Mouse (Mus musculus) stomach, embryonic 16.5 days (tissue): Measurements from ENCODE around the gene Zfp36l3. TPM values are rescaled to one million over a fixed set of nuclear protein-coding genes. Genes with fewer than 3 reads are reported as not detected.
"Not testable (repeated sequence)": the region's sequence is repeated elsewhere in the genome, so short reads cannot be mapped to it uniquely, and the experiment has no call there.

Source experiments
- ATAC-seq: fragments of 200-750 bp; cut with Nextera tagmentation; 2 replicates; pipeline ENCODE4 v1.8.0; 2017; ENCODE audit warnings: moderate number of reproducible peaks, moderate TSS enrichment; ENCODE audit not compliant: insufficient read depth, low FRiP score
- H3K27ac ChIP-seq: fragments of 300-500 bp; sonication (generic); 2 replicates; pipeline ENCODE4 v1.5.1; 2014; ENCODE audit warnings: low read length
- H3K27me3 ChIP-seq: fragments of 300-500 bp; sonication (generic); 2 replicates; pipeline ENCODE4 v1.6.1; 2014; ENCODE audit warnings: low read length, control low read depth, mixed read lengths; ENCODE audit not compliant: control insufficient read depth, insufficient read depth
- H3K36me3 ChIP-seq: fragments of 300-500 bp; sonication (generic); 2 replicates; pipeline ENCODE4 v1.6.1; 2014; ENCODE audit warnings: low read length; ENCODE audit not compliant: control insufficient read depth, insufficient read depth
- H3K4me1 ChIP-seq: fragments of 300-500 bp; sonication (generic); 2 replicates; pipeline ENCODE4 v1.6.1; 2014; ENCODE audit warnings: low read length, control low read depth, mixed read lengths; ENCODE audit not compliant: control insufficient read depth, insufficient read depth
- H3K4me2 ChIP-seq: fragments of 300-500 bp; sonication (generic); 2 replicates; pipeline ENCODE4 v1.6.1; 2014; ENCODE audit warnings: low read depth, low read length, mixed read lengths
- H3K4me3 ChIP-seq: fragments of 300-500 bp; sonication (generic); replicated peaks from 2 replicates; pipeline ENCODE4 v1.5.1; 2014; ENCODE audit warnings: mild to moderate bottlenecking, low read length
- H3K9ac ChIP-seq: fragments of 300-500 bp; sonication (generic); 2 replicates; pipeline ENCODE4 v1.6.1; 2014; ENCODE audit warnings: low read length
- H3K9me3 ChIP-seq: fragments of 300-500 bp; sonication (generic); replicated peaks from 2 replicates; pipeline ENCODE4 v1.6.1; 2016; ENCODE audit warnings: low read length, control low read depth; ENCODE audit not compliant: control insufficient read depth
- WGBS: fragments of 180-500 bp; shearing (Covaris S2); extraction: QIAGEN DNeasy Blood & Tissue Kit; methylation state at CpG from one replicate; pipeline ENCODE4 v1.1.7; 2014; 5-methylcytosine and 5-hydroxymethylcytosine counted together
- polyA plus RNA-seq: library from polyadenylated mRNA; unstranded; fragments of >200 nt; fragmentation: Nextera tagmentation; extraction: Ambion mirVana; gene quantifications from 2 replicates; pipeline ENCODE4 v1.2.1, GENCODE M21; 2015

Zfp36l3 gene
- not detected in 2 replicates for polyA plus RNA-seq

DNA sequence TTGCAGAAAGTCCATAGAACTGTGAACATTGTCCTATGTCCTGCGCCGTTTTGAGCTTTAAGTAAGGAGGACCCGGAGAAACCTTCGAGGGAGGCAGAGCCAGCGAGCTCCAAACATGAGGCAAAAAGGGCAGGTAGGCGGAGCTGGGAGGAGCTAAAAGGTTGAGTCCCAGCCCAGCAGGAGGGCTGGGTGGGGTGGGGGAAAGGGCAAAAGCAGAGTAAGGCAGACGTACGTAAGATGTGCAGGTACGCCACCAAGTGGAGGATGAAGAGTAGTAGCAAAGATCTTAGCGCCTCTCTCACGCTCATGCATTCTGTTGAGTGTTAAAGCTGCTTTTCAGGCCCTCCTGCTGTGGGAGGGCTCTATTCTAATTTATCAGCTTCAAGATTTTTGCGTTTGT is at the start of gene Zfp36l3:
Gene Zfp36l3, minus strand, starts transcription at position 119 of the 400 bp plus-strand sequence.
- Histone ChIP-seq H3K27ac (no peak within 1 kb of the TSS), H3K9me3 (no peaks in the 10 kb centered on the region), H3K4me1 (no peaks in the 10 kb centered on the region), H3K4me2 (no peak within 1 kb of the TSS), H3K4me3 (no peak within 1 kb of the TSS), H3K27me3 (no peaks in the 10 kb centered on the region), H3K9ac (no peak within 1 kb of the TSS), H3K36me3 (no peaks in the 10 kb centered on the region)
- 87% methylated on average over 12 of the region's 12 CpGs for WGBS
- ATAC-seq, result no peak

DNA sequence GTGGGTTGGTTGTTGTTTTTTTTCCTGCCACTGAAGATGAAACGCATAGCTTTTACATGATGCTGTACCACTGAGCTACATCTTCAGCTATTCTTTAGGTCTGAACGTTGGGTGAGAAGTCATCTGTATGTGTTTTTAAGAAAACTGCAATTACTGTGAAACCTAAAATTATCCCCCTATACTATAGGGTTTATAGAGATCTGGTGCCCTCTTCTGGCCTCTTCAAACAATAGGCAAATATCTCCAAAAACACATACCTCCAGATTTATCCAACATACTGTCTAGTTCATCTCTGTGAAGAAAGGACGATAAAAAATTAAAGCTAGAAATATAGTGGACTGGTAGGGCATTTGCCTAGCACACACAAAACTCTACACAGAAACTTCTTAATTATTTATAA is 22.9 kb upstream of the Zfp36l3 start:
- no peak for ATAC-seq

GRCm38 (mm10) chrX:53797519-53797918 is 21.3 kb upstream of the Zfp36l3 start, which contains the start of gene Xlr:
Gene Xlr (minus strand): TSS chrX:53797706.
- not testable (repeated sequence) for ATAC-seq, H3K9ac ChIP-seq, H3K9me3 ChIP-seq, H3K27me3 ChIP-seq, H3K4me3 ChIP-seq, H3K27ac ChIP-seq, H3K4me1 ChIP-seq, H3K4me2 ChIP-seq, H3K36me3 ChIP-seq
- 75% methylated on average over 11 of the region's 11 CpGs for WGBS

More for the DNA sequence above, 22.9 kb upstream of the Zfp36l3 start:
- Histone ChIP-seq H3K4me2 (no peak overlapping the region), H3K36me3 (no peaks in the 10 kb centered on the region), H3K27me3 (no peaks in the 10 kb centered on the region), H3K9ac (no peak overlapping the region), H3K9me3 (no peaks in the 10 kb centered on the region), H3K27ac (no peak overlapping the region), H3K4me1 (no peaks in the 10 kb centered on the region), H3K4me3 (no peak overlapping the region)
- 38% methylated on average over 3 of the region's 3 CpGs for WGBS

GRCm38 (mm10) chrX:53757736-53758135 is 18.5 kb downstream of the Zfp36l3 start, which contains the start of gene 1700013H16Rik:
Gene 1700013H16Rik (minus strand): TSS chrX:53757831.
- 88% methylated on average over 16 of the region's 16 CpGs for WGBS
- no peaks in the 10 kb centered on the region for H3K36me3 ChIP-seq
- no peak for ATAC-seq
- no peak within 1 kb of the TSS for H3K4me3 ChIP-seq
- no peak within 1 kb of the TSS for H3K27ac ChIP-seq
- no peak within 1 kb of the TSS for H3K9ac ChIP-seq
- no peaks in the 10 kb centered on the region for H3K27me3 ChIP-seq
- H3K4me2 ChIP-seq, result no peak within 1 kb of the TSS
- no peaks in the 10 kb centered on the region for H3K4me1 ChIP-seq
- 0 out of 2 replicates have a peak, but pooled peaks cover 6% of the 10 kb centered on the region for H3K9me3 ChIP-seq

GRCm38 (mm10) chrX:53752851-53753250 is 23.3 kb downstream of the Zfp36l3 start:
- Histone ChIP-seq H3K9me3 (0 out of 2 replicates have a peak, but pooled peaks cover 5% of the 10 kb centered on the region), H3K4me1 (no peaks in the 10 kb centered on the region), H3K27ac (no peak overlapping the region), H3K9ac (no peak overlapping the region), H3K4me3 (no peak overlapping the region), H3K4me2 (no peak overlapping the region), H3K36me3 (no peaks in the 10 kb centered on the region), H3K27me3 (no peaks in the 10 kb centered on the region)
- WGBS, result 81% methylated on average over 1 of the region's 1 CpGs
- ATAC-seq, result no peak

DNA sequence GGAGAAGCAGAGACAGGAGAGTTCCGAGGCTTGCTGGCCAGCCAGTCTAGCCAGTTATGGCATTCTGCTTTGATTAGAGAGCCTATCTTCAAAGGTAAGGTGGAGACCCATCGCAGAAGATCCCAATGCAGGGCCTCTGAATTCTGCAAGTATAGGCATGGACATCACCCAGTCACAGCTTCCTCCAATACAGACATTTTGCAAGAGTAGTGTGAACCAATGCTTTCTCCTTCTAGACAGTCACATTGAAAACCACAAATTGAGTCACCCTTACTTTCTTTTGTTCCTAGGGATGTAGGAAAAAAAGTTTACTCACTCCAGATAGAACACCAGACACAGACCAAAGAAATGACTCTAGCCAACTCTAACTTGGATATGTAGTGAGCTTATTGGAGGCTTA is 47.2 kb downstream of the Zfp36l3 start:
- no peak for ATAC-seq
- H3K27me3 ChIP-seq, result no peaks in the 10 kb centered on the region
- no peaks in the 10 kb centered on the region for H3K9me3 ChIP-seq
- no peak overlapping the region for H3K27ac ChIP-seq
- H3K36me3 ChIP-seq, result no peaks in the 10 kb centered on the region
- H3K9ac ChIP-seq, result no peak overlapping the region
- no peak overlapping the region for H3K4me3 ChIP-seq
- H3K4me1 ChIP-seq, result no peaks in the 10 kb centered on the region
- WGBS, result 81% methylated on average over 2 of the region's 2 CpGs
- H3K4me2 ChIP-seq, result no peak overlapping the region

DNA sequence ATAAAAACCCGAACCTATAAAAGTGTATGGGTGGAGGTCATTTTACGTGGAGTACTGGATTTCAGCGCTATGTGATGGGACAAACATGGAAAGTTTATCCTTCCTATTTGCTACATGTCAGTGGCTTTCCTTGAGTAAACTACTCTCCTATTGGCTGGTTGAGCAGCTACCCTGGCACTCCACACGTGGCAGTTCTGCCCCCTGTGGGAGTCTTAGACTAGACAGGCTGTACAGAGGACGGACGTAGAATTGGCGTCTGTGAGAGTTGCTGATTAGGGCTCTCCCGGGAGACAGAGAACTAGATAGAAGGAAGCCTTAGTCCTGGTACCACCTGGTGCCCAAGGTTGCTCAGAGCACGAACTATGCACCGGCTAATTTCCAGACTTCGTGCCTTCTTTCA is 51.6 kb downstream of the Zfp36l3 start, which contains the start of gene 4930502E18Rik:
Gene 4930502E18Rik, plus strand, starts transcription at position 231 of the 400 bp plus-strand sequence.
- Histone ChIP-seq H3K4me2 (no peak within 1 kb of the TSS), H3K36me3 (no peaks in the 10 kb centered on the region), H3K4me1 (no peaks in the 10 kb centered on the region), H3K27me3 (no peaks in the 10 kb centered on the region), H3K4me3 (no peak within 1 kb of the TSS), H3K9me3 (no peaks in the 10 kb centered on the region), H3K9ac (no peak within 1 kb of the TSS), H3K27ac (no peak within 1 kb of the TSS)
- WGBS, result 86% methylated on average over 11 of the region's 11 CpGs
- no peak for ATAC-seq

Other genes with a start within 250 kb of the Zfp36l3 start
- 33.4 and 39.1 TPM in 2 replicates for gene Rtl8c, start 168.4 kb downstream of the Zfp36l3 start, polyA plus RNA-seq
- gene Gm14597, start 167.4 kb downstream of the Zfp36l3 start, polyA plus RNA-seq, result not detected in 2 replicates
- 44.0 and 44.7 TPM in 2 replicates for gene Rtl8a, start 132.7 kb downstream of the Zfp36l3 start, polyA plus RNA-seq
- 30.5 and 35.6 TPM in 2 replicates for gene Rtl8b, start 106.0 kb downstream of the Zfp36l3 start, polyA plus RNA-seq
- 0.12 TPM in 1 of 2 replicates, not detected in the other for gene 4930502E18Rik, start 51.6 kb downstream of the Zfp36l3 start, polyA plus RNA-seq
- gene 1700013H16Rik, start 18.6 kb downstream of the Zfp36l3 start, polyA plus RNA-seq, result not detected in 2 replicates
- 1.7 and 1.8 TPM in 2 replicates for gene Xlr, start 21.3 kb upstream of the Zfp36l3 start, polyA plus RNA-seq